Mouse (Mus musculus) thymus, postnatal 10 days (tissue): ENCODE measurements around the gene Pip4k2c.

ENCODE experiments used
- DNase-seq, 2 experiments: peaks; one replicate each; pipeline ENCODE4 v3.0.0; 2021; ENCODE audit warnings: low spot score in 2 of 2

Gene Pip4k2c

GRCm38 (mm10) chr10:127189116-127189650 is 22.2 kb downstream of the Pip4k2c start:
- DNase-seq, result no peak

GRCm38 (mm10) chr10:127188465-127189115 is 22.8 kb downstream of the Pip4k2c start:
- no peak for DNase-seq

- DNase-seq, result no peak
These were observed 23.3 kb downstream of the Pip4k2c start for GRCm38 (mm10) chr10:127188079-127188453.

GRCm38 (mm10) chr10:127187371-127188078 is 23.9 kb downstream of the Pip4k2c start:
- no peak for DNase-seq

- no peak for DNase-seq
These were observed 24.9 kb downstream of the Pip4k2c start for GRCm38 (mm10) chr10:127186451-127186850.

- no peak for DNase-seq
These were observed 25.9 kb downstream of the Pip4k2c start for GRCm38 (mm10) chr10:127185506-127185905.

- DNase-seq, result no peak
These were observed 26.3 kb downstream of the Pip4k2c start for GRCm38 (mm10) chr10:127185101-127185500.

GRCm38 (mm10) chr10:127183759-127184158 is 27.6 kb downstream of the Pip4k2c start:
- DNase-seq, result no peak

- DNase-seq, result no peak
These were observed 28.8 kb downstream of the Pip4k2c start for GRCm38 (mm10) chr10:127182624-127183023.

- DNase-seq, result no peak
These were observed 29.8 kb downstream of the Pip4k2c start for GRCm38 (mm10) chr10:127181566-127181965.

GRCm38 (mm10) chr10:127180695-127181047 is 30.7 kb downstream of the Pip4k2c start:
- no peak for DNase-seq

- no peak for DNase-seq
These were observed 31.3 kb downstream of the Pip4k2c start, which contains the start of gene Slc26a10 for GRCm38 (mm10) chr10:127179871-127180694. Slc26a10 (minus strand) TSS chr10:127180645.

- no peak for DNase-seq
These were observed 32.9 kb downstream of the Pip4k2c start for GRCm38 (mm10) chr10:127178286-127179027.

GRCm38 (mm10) chr10:127177719-127178118 is 33.7 kb downstream of the Pip4k2c start:
- DNase-seq, result peak in 1 of 2 experiments; percentile 62

- DNase-seq, result no peak
These were observed 34.1 kb downstream of the Pip4k2c start for GRCm38 (mm10) chr10:127177235-127177634.

GRCm38 (mm10) chr10:127176756-127177155 is 34.6 kb downstream of the Pip4k2c start:
- no peak for DNase-seq

- DNase-seq, result no peak
These were observed 35.2 kb downstream of the Pip4k2c start for GRCm38 (mm10) chr10:127176228-127176627.

- no peak for DNase-seq
These were observed 37.2 kb downstream of the Pip4k2c start for GRCm38 (mm10) chr10:127174170-127174569.

- DNase-seq, result no peak
These were observed 38.0 kb downstream of the Pip4k2c start for GRCm38 (mm10) chr10:127173148-127174065.

- no peak for DNase-seq
These were observed 39.7 kb downstream of the Pip4k2c start for GRCm38 (mm10) chr10:127171631-127172200.
